Mouse (Mus musculus) forebrain, embryonic 11.5 days (tissue): Measurements from ENCODE around the gene Mrpl54. TPM values are rescaled to one million over a fixed set of nuclear protein-coding genes. Genes with fewer than 3 reads are reported as not detected.
A peak's percentile ranks its signal among the peaks of the same experiment; 100 is the strongest.

Experiments used
- ATAC-seq: fragments of 200-750 bp; cut with Nextera tagmentation; replicated peaks from 2 replicates; pipeline ENCODE4 v1.8.0; 2017; ENCODE audit warnings: moderate TSS enrichment; ENCODE audit not compliant: low FRiP score
- DNase-seq: peaks from one replicate; pipeline ENCODE4 v3.0.0-alpha.2; 2017; ENCODE audit warnings: low spot score
- H3K27ac ChIP-seq: fragments of 300-500 bp; sonication (generic); 2 replicates; pipeline ENCODE4 v1.5.1; 2014; ENCODE audit warnings: low read depth, low read length
- H3K27me3 ChIP-seq: fragments of 300-500 bp; sonication (generic); 2 replicates; pipeline ENCODE4 v1.6.1; 2014; ENCODE audit warnings: mild to moderate bottlenecking, low read length, mixed read lengths; ENCODE audit not compliant: control insufficient read depth, insufficient read depth
- H3K36me3 ChIP-seq: fragments of 300-500 bp; sonication (generic); 2 replicates; pipeline ENCODE4 v1.6.1; 2014; ENCODE audit warnings: mild to moderate bottlenecking, low read length, moderate library complexity, mixed read lengths; ENCODE audit not compliant: control insufficient read depth, insufficient read depth
- H3K4me1 ChIP-seq: fragments of 300-500 bp; sonication (generic); replicated peaks from 2 replicates; pipeline ENCODE4 v1.6.1; 2014; ENCODE audit warnings: low read length, mixed read lengths; ENCODE audit not compliant: control insufficient read depth, insufficient read depth
- H3K4me2 ChIP-seq: fragments of 300-500 bp; sonication (generic); 2 replicates; pipeline ENCODE4 v1.6.1; 2014; ENCODE audit warnings: low read depth, mild to moderate bottlenecking, low read length, moderate library complexity, mixed read lengths; ENCODE audit not compliant: severe bottlenecking
- H3K4me3 ChIP-seq: fragments of 300-500 bp; sonication (generic); 2 replicates; pipeline ENCODE4 v1.5.1; 2014; ENCODE audit warnings: low read depth, low read length
- H3K9ac ChIP-seq: fragments of 300-500 bp; sonication (generic); 2 replicates; pipeline ENCODE4 v1.6.1; 2014; ENCODE audit warnings: low read length
- H3K9me3 ChIP-seq: fragments of 300-500 bp; sonication (generic); 2 replicates; pipeline ENCODE4 v1.6.1; 2016; ENCODE audit warnings: low read length, mixed read lengths; ENCODE audit not compliant: control insufficient read depth
- WGBS: fragments of 180-500 bp; shearing (Covaris S2); extraction: QIAGEN DNeasy Blood & Tissue Kit; methylation state at CpG from one replicate; pipeline ENCODE4 v1.1.7; 2014; 5-methylcytosine and 5-hydroxymethylcytosine counted together
- polyA plus RNA-seq: library from polyadenylated mRNA; unstranded; fragments of >200 nt; fragmentation: Nextera tagmentation; extraction: Ambion mirVana; gene quantifications from 2 replicates; pipeline ENCODE4 v1.2.1, GENCODE M21; 2014

The Mrpl54 gene
- polyA plus RNA-seq, 1 experiment from 2014 or later, result 147 TPM

- WGBS, result 96% methylated on average over 17 of the region's 17 CpGs
- Histone ChIP-seq H3K27ac (no peak overlapping the region), H3K4me2 (no peak overlapping the region), H3K36me3 (no peaks in the 10 kb centered on the region), H3K9ac (no peak overlapping the region), H3K4me3 (no peak overlapping the region), H3K4me1 (peaks cover 16% of the 10 kb centered on the region; the same call in 1 of the 2 replicates), H3K9me3 (no peaks in the 10 kb centered on the region), H3K27me3 (no peaks in the 10 kb centered on the region)
- ATAC-seq (no peak), DNase-seq (no peak)
These were observed 31.8 kb upstream of the Mrpl54 start for GRCm38 (mm10) chr10:81298369-81299100.

- peaks cover 17% of the 10 kb centered on the region; the same call in 1 of the 2 replicates for H3K4me1 ChIP-seq
- ATAC-seq (no peak), DNase-seq (no peak)
- H3K27me3 ChIP-seq, result no peaks in the 10 kb centered on the region
- no peaks in the 10 kb centered on the region for H3K36me3 ChIP-seq
- no peak overlapping the region for H3K4me2 ChIP-seq
- H3K4me3 ChIP-seq, result no peak overlapping the region
- no peaks in the 10 kb centered on the region for H3K9me3 ChIP-seq
- H3K9ac ChIP-seq, result no peak overlapping the region
- WGBS, result 79% methylated on average over 10 of the region's 10 CpGs
- H3K27ac ChIP-seq, result no peak overlapping the region
These were observed 31.1 kb upstream of the Mrpl54 start for GRCm38 (mm10) chr10:81297845-81298244.

DNA sequence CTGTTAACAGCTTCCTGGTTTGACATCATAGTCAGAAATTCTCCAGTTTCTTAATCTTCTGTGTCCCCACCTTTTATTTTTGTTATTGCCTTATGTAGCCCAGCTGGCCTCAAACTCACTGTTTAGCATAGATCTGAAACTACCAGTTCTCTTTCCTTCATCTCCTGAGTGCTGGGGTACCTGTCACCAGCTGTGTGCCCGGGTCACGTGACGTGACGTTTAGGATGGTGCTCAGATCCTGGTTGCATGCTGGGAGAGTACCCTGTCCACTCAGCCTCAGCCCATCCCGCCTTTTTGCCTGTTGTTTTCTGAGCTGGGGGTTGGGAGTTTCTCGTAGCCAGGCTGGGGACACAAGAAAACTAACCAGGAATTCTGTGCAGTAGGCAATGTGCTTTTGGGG lies 30.5 kb upstream of the Mrpl54 start:
- Histone ChIP-seq H3K4me1 (peaks cover 17% of the 10 kb centered on the region; the same call in 1 of the 2 replicates), H3K27ac (no peak overlapping the region), H3K4me3 (no peak overlapping the region), H3K36me3 (no peaks in the 10 kb centered on the region), H3K4me2 (no peak overlapping the region), H3K9ac (no peak overlapping the region), H3K27me3 (no peaks in the 10 kb centered on the region), H3K9me3 (no peaks in the 10 kb centered on the region)
- DNase-seq (no peak), ATAC-seq (no peak)
- 83% methylated on average over 6 of the region's 6 CpGs for WGBS

GRCm38 (mm10) chr10:81295185-81295584 lies 28.5 kb upstream of the Mrpl54 start:
- no peak for ATAC-seq
- Histone ChIP-seq H3K4me1 (peaks cover 20% of the 10 kb centered on the region; the same call in 1 of the 2 replicates), H3K27ac (no peak overlapping the region), H3K4me3 (no peak overlapping the region), H3K36me3 (no peaks in the 10 kb centered on the region), H3K4me2 (no peak overlapping the region), H3K27me3 (peaks cover 13% of the 10 kb centered on the region), H3K9ac (no peak overlapping the region), H3K9me3 (no peaks in the 10 kb centered on the region)
- 91% methylated on average over 6 of the region's 6 CpGs for WGBS
- no peak for DNase-seq

GRCm38 (mm10) chr10:81294442-81294841 lies 27.7 kb upstream of the Mrpl54 start:
- Histone ChIP-seq H3K4me2 (peak overlapping the region; percentile 95), H3K9ac (peak overlapping the region; percentile 8; the same call in 1 of the 2 replicates), H3K36me3 (no peaks in the 10 kb centered on the region), H3K27me3 (peaks cover 19% of the 10 kb centered on the region), H3K4me3 (peak overlapping the region; percentile 5; the same call in 1 of the 2 replicates), H3K9me3 (no peaks in the 10 kb centered on the region), H3K27ac (no peak overlapping the region), H3K4me1 (peaks cover 20% of the 10 kb centered on the region; the same call in 1 of the 2 replicates)
- no peak for ATAC-seq
- 70% methylated on average over 8 of the region's 8 CpGs for WGBS
- DNase-seq, result no peak

- peaks cover 20% of the 10 kb centered on the region for H3K27me3 ChIP-seq
- DNase-seq (no peak), ATAC-seq (peak; percentile 1; the same call in 1 of the 2 replicates)
- peak overlapping the region; percentile 65; the same call in 1 of the 2 replicates for H3K27ac ChIP-seq
- peaks cover 20% of the 10 kb centered on the region; the same call in 1 of the 2 replicates for H3K4me1 ChIP-seq
- H3K36me3 ChIP-seq, result no peaks in the 10 kb centered on the region
- peak overlapping the region; percentile 95 for H3K4me2 ChIP-seq
- H3K9me3 ChIP-seq, result no peaks in the 10 kb centered on the region
- peak overlapping the region; percentile 82 for H3K4me3 ChIP-seq
- peak overlapping the region; percentile 90 for H3K9ac ChIP-seq
- WGBS, result 6% methylated on average over 25 of the region's 25 CpGs
These were observed 26.7 kb upstream of the Mrpl54 start for GRCm38 (mm10) chr10:81293334-81294030.

- under 1% methylated on average over 80 of the region's 80 CpGs for WGBS
- Histone ChIP-seq H3K9me3 (no peaks in the 10 kb centered on the region), H3K4me1 (peaks cover 20% of the 10 kb centered on the region; the same call in 1 of the 2 replicates), H3K27ac (peak within 1 kb of the TSS; percentile 65; the same call in 1 of the 2 replicates), H3K36me3 (no peaks in the 10 kb centered on the region), H3K4me3 (peak within 1 kb of the TSS; percentile 82), H3K4me2 (peak within 1 kb of the TSS; percentile 95), H3K9ac (peak within 1 kb of the TSS; percentile 90), H3K27me3 (peaks cover 20% of the 10 kb centered on the region)
- ATAC-seq (peak; percentile 94), DNase-seq (peak; percentile 100)
These were observed 26.0 kb upstream of the Mrpl54 start, which contains the start of gene Pip5k1c for GRCm38 (mm10) chr10:81292554-81293333. Pip5k1c (plus strand) TSS chr10:81292963.

GRCm38 (mm10) chr10:81291511-81292104 lies 24.9 kb upstream of the Mrpl54 start, which contains the start of gene Tjp3:
Tjp3 (minus strand) TSS chr10:81291581.
- no peak for DNase-seq
- Histone ChIP-seq H3K9me3 (no peaks in the 10 kb centered on the region), H3K27ac (no peak within 1 kb of the TSS), H3K36me3 (no peaks in the 10 kb centered on the region), H3K27me3 (peaks cover 20% of the 10 kb centered on the region), H3K9ac (no peak within 1 kb of the TSS), H3K4me2 (no peak within 1 kb of the TSS), H3K4me1 (peaks cover 18% of the 10 kb centered on the region; the same call in 1 of the 2 replicates), H3K4me3 (peak within 1 kb of the TSS; percentile 82; the same call in 1 of the 2 replicates)
- 81% methylated on average over 9 of the region's 9 CpGs for WGBS
- ATAC-seq, result no peak
